Mouse (Mus musculus): ENCODE data around the gene Ss18l2. TPM values are rescaled to one million over a fixed set of nuclear protein-coding genes. Genes with fewer than 3 reads are reported as not detected.
A peak's percentile ranks its signal among the peaks of the same experiment; 100 is the strongest.

Gene Ss18l2
- polyA plus RNA-seq, 2 experiments from 2014 or later, result 59.3 to 65.0 TPM

DNA sequence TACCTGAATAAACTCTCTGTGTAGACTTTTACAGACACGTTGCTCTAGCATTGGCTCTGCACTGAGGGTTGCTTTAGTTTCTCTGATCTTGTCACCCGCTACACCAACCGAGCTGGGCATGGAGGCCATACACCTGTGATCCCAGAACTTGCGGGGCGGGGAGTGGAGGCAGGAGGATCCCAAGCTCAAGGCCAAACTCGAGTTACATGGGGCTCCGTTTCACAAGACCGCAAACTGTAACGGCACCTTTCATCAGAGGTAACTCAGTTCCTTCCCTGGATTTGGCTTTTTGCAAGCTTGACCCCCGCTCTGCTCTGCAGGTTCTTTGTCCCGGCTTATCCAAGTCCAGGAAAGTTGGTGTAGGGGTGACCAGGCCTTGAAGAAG is 5.9 kb upstream of the Ss18l2 start:
- ATAC-seq, result no peak

DNA sequence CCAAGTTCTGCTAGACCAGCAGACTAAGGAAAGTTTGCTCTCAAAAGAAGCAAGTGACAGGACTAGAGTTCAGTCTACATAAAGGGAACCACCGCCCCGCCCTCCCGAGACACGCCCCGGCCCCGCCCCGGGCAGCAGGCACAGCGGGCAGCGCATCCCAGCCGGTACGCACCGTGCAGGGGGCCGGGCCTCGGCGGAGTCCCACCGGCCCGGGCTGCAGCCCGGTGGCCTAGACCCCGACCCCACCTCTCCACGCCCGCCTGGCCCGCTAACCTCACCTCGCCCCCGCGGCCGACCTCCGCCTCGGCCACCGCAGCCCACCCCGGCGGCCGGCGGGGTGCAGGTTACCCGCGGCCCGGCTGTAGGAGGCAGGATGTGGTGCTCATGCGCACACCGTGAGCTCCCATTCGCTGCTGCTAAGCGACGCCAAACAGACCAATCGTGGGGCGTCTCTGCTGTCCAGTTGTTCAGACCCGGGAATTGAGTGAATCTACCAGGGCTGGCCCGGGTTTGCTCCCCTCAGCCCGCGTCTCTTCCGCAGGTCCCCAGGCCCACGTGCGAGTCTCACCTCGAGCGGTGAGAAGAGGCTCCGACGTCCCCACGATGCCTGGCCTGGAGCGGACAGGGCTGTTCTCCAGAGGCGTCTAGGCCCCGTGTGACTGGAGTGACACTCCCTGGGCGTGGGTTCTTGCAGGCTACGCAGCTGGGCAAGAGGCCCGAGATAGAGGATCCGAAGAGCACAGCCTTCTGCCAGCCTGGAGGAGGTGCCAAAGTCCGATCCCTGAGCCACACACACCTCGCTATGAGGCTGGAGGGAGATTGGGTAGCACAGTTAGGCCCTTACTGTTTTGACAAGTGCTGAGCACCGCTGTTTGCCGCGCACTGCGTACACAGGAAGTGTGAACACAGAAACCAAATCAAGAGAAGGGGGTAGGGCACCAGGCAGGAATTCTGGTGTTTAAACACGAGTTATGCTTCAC is 5.2 kb upstream of the Ss18l2 start, which contains the start of gene Sec22c:
Sec22c (minus strand) TSS at position 845 of the 980 bp plus-strand sequence.
- ATAC-seq, result peak; percentile 82

DNA sequence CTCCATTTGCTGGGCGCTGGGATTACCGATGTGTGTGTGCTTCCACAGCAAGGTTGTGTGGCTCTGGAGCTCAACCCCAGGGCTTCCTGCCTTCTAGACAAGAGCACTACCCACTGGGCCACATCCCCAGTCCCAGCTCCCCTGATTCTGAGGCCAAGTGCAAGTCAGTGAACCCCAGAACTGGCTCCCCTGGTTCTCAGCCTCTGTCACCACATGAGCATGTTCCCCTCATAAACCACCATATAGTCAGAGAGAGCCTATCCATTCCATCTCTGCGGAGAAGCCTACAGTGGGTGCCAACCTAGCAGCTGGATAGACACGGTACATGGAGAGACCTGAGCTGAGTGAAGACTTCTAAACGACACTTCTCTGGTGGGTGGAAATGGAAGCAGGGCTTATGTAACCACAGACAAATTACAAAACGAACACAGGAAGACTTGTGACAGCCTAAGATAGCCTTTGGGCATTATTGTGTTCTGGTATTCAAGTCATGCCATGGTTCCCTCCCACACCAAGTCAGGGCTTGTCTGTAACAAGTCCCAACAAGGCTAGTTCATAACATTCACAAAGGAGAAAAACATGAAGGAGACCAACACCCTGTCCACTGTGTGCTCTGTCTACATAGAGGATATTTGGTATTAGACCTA is 4.0 kb upstream of the Ss18l2 start:
- no peak for ATAC-seq

DNA sequence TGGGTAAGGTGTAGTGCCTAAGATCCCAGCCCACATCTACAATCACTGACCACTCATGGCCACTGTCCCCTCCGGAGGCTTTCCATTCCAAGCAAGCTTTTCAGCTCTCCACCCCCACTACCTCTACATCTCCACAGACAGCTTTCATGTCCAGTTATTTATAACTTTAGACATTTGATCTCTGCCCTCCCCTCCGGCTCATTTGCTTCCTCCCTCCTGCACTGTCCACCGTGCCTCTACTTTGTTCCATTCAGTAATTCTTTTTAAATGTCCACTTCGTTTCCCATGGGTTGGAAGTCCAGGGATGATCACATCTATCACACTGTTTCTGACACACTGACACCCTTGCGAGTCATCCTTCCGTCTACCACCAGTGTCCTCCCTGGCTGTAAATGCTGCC is 2.3 kb upstream of the Ss18l2 start:
- no peak for ATAC-seq

DNA sequence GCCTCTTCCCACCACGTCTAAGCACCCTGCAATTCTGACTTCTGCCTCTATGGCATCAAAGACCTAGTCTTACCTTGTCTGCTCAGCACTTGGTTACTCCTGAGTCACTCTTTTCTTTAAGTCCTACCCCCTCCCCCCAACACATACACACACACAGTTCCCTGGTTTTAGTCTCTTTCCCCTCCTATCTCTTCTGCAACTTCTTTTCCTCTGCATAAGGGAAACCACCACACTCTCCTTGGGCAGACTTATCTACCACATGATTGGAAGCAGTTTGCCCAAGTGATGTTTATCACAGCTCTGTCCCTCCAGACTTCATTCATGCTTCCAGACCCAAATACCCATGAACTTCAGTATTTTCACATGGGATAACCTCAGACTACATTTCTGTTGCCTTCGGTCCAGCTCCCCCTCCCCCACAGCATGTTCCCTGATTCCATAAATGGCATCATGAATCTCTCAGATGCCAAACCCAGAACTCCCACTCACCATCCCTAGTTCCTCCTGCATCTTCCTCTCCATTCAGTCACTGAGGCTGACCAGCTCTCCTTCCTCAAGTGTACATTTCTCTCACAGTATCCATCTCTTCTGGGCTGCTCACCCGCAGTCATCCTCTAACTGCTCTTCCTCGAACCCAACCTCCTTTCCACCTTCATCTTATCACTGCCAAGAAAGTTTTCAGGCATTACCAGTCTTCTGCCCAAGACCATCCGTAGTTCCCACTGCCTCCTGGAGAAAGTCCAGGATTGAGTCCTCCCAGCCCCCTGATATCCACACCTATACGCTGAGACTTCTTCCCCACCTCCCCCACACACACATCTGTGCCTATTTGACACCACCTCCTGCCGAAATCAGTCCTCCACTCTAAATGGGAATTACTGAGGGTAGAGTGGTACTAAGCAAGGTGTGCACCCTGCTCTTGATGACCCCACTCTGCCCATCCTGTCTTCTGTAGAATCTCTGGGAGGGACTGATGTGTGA is 1.3 kb upstream of the Ss18l2 start:
- no peak for ATAC-seq

DNA sequence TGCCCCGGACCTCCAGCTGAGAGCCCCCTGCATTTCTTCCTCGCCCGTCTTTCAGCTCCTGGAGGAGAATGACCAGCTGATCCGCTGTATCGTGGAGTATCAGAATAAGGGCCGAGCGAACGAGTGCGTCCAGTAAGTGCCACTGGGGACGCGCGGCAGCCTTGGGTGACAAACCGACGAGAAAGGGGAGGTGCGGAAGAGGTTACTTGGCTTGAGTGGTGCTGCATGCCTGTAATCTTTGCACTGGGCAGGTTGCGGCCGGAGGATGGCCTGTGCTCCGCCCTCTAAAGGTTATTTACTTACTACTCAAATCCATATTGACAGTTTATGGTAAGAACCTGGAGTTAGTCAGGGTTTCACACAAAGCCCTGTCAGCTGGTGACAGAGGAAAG is 451 bp downstream of the Ss18l2 start:
- ATAC-seq, result peak; percentile 33

DNA sequence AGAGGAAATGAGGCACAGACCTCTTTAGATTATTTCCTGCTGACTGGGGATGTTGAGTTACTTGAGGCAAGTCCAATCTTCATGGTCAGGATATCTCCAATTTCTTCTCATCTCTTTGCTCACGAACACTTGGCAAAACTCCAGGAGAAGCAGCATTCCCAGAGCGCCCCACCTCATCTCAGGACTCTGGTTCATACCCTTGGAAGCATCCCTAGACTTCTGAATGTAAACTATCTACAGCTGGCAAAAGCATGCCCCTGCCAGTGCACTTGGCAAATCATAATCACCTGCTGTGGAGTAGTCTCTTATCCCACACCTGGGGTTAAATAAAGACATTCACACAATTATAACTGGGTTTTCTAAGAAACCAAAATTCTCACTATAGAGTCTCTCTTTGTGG is 6.9 kb downstream of the Ss18l2 start:
- ATAC-seq, result no peak

DNA sequence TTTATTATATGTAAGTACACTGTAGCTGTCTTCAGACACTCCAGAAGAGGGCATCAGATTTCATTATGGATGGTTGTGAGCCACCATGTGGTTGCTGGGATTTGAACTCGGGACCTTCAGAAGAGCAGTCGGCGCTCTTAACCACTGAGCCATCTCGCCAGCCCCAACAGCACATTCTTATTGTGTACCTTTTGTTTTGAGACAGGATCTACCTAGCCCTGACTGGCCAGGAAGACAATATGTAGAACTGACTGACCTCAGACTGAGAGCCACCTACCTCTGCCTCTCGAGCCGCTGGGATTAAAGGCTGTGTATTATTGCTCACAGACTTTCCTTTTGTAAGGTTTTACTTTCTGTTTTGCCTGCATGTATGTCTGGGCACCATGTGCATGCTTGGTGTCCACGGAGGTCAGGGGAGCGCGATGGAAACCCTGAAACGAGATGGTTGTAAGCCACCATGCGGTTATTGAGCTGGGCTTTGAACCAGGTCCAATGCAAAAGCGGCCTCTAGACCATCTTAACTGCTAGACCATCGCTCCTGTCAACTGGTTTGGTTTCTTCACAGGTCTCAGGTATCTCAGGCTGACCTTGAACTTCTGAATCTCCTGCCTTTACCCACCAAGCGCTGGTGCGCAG is 8.1 kb downstream of the Ss18l2 start:
- peak; percentile 40 for ATAC-seq

DNA sequence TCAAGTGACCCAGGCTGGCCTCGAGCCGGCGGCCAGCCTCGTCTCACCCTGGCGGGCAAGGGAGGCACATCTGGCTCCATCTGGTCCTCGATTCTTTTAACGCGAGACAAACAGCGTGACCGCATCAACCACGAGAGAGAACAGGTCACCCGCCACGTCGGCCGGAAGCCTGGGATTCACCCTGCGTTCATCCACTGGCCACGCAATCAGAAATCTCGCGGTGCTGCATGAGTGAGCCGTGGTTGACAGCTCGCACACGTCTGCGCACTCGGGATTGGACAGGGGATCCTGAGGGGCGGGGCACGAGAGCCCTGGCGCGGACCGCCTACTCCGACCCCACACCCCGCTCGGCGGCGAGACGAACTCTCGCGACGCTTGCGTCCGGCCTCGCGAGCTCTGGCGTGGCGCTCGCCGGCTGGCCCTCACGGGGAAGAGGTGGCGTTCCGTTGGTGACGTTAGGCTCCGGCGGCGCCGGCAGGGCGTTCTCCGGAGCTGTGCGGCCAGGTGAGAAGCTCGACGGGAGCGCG is 8.7 kb downstream of the Ss18l2 start, which contains the start of gene Nktr:
Nktr (plus strand) TSS at position 378 of the 527 bp plus-strand sequence.
- peak; percentile 89 for ATAC-seq

DNA sequence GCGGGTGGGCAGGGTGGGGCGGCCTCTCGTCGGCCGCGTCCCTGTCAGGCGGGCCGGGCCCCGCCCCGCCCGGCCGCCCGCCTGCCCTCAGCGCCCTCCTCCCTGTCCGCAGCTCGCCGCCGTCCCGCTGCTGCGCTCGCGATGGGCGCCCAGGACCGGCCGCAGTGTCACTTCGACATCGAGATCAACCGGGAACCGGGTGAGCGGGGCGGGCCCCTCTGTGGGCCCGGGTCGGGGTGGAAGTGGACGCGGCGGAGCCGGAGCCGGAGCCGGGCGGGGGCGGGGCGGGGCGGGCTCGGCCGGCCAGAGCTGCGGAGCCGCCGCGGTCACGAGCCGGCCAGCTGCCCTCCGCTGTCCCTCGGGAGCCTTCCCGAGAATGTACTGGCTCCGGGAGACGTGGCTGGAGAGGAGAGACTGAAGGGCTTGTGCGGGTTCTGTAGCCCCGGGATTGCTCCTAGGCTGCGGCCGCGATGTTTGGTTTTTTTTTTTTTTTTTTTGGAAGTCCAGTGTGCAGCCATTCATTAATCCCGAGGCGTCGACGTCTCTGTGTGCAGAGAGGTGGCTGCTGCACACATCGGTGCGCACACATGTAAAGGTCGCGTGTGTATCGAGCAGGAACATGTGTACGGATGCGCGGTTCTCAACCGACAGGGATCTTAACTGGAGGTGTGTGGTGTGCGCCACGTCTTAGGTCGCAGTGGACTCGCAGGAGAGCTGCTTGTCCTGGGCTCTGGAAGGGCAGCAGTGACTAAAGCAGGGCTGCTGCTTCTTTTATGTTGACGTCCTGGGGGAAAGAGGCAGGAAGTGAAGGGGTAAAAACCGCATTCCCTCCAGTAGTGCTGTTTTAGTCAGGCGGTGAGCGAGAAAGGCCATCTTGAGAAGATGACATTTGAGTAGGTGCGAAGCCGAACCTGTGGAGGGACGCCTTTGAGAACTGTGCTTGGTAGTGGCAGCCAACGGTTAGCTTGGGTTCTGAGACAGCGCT is 9.5 kb downstream of the Ss18l2 start:
- peak; percentile 29 for ATAC-seq

DNA sequence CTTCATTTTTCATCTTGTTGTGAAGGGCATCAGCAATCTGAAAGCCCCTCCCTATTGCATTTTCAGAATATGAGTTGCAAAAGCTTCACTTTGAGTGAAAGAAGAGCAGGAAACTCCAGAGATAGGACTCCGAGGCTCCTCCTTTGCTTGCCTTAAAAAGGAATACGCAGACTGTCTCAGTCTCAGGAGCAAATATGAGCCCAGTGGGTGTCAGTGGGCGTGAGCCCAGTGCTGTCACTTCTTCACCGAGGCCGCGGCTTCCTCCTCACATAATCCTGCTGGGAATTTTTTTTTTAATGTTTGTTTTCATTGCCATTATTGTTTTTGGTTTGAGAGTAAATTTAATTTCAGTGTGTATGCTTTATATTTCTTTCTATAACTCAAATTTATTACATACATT is 30.4 kb downstream of the Ss18l2 start:
- no peak for ATAC-seq

DNA sequence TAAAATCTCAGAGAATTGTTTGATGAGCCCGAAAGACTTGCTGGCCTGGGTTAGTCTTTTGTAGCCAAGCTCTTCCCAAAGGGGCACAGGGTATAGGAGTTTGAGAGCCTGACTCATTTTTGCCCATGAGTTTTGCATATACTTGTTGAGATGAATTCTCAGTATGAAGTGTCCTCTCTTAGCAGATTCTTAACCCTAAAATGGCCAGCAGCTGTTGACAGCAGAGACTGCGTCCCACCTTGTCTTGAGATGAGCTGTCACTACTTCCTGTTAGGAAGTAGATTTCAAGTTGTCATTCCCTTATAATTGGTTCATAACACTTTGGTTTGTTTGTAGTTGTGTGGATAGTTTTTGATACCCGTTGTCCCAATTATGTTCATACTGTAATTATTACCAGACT is 31.0 kb downstream of the Ss18l2 start:
- ATAC-seq, result peak; percentile 68

DNA sequence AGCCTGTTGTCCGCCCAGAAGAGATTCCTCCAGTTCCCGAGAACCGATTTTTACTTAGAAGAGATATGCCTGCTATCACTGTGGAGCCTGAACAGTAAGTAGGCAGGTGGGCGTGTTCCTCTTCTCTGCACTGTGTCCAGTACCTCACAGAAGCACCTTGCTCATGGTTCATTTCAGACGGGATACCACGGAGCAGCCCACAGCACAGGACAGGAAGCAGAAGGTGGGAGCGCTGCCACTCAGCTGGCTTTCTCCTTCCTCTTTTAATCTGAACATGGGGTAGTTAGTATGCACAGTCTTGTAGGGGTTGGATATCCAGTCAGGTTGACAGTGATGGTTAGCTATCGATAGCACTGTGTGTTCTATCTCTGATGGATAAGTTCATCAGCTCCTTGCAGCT is 33.9 kb downstream of the Ss18l2 start:
- no peak for ATAC-seq

DNA sequence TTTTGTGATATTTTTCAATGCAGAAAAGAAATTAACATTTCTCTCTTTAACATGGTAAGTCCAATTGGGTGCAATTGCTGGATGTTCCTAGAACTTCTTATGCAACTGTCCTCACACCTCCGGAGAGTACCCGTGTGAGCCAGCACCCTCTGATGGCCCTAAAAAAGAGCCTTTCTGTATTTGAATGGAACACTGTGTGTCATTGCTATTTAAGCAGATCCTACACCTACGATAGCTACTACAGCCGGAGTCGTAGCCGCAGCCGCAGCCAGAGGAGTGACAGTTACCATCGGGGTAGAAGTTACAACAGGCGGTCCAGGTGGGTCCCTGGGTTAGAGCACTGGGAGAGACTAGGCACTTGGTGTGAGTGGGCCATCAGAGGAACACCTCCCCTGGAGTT is 42.6 kb downstream of the Ss18l2 start:
- ATAC-seq, result no peak

DNA sequence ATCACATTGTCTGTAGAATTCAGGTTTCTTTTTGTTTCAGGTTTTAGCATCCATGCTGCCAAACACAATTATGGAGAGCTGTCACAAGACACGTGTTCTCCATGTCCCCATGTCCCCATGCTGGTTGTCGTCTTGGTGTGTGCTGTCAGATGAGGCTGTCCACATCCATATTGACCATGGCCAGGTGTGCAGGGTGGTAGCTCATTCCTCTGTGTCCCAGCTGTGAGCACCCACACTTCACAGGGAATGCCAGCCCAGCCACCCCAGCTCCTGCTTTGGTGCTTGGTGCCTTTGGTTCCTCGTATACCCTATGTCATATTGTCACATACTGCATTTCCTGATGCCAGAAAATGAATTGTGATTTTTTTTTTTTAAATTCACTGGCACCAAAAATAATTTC is 44.5 kb downstream of the Ss18l2 start:
- no peak for ATAC-seq

DNA sequence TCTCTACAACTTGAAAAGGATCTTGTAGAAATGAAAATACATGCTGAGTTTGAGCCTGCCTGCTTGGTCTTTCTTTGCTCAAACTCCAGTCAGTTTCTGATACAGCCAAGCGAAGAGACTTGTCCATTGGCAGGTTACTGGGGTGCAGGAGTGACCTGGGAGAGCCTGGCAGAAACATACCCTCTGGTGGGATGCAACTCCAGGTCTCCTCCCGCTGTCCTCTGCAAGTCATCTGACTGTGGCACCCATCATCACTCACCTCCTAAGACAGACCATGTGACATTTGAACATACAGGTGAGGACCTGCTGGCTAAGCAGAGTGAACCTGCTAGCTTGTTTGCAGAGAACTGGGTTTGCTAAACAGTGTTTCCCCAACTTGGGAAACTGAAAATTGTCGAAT is 46.7 kb downstream of the Ss18l2 start:
- no peak for ATAC-seq

DNA sequence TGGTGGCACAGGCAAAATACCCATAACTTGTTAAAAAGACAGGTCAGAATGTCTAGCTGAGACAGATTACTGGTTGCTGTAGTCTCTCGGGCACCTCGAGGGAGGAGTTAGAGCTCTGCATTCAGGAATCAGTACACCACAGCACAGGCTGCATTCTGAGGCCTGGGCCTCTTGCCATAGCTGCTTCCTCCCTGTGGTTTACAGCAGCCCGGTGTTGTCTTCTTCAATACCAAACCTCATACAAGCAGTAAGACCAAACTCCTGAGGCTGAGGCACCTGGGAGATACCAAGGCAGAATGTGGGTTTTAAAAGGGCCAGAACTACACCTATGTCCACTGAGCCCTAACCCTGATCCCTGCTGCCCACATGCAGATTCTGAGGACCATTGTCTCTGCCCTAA is 47.3 kb downstream of the Ss18l2 start:
- ATAC-seq, result peak; percentile 45

DNA sequence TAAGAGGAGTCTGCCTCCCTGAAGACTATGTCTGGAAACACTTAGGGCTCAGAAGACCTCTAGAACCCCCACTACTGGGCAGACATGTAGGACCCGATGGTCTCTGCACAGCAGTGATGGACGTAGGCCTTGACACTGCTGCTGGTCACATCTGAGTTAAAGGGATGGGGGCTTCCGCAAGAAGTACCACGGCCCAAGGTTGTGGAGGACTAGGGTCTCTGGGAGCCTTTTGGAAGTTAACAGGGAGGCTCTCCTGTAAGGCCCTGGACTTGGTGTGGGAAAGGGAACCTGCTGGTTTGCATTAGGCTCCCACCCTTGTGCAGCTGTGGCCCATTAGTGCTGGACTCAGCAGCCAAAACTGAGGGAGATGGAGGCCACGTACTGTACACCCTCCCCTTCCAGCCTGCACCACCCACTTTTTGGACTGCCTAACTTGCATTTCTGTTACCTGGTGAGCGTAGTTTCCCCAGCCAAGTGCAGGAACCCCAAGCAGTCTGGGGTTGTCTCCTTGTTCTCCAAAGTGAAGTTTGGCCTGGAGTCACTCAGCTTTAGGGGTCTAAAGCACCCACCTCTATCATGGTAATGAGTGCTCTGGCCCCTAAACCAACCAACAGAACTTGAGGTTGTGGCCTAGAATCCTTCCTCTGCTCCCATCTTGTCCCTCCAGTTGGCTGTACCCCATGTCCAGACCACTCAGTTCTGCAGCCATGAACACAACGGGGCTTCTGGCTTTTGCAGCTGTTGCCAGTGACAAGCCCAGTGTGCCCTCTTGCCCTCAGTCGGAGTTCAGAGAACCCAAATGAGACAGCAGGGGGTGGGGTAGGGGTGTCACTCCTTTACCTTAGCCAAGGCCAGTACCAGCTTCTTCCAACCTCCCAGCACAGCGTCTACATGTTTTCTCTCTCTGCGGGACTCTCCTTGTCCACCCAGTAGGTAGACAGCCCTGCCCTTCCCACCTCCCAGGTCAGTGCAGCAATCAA is 48.0 kb downstream of the Ss18l2 start:
- ATAC-seq, result no peak
